Mouse (Mus musculus): Measurements from ENCODE around the gene Acp6. TPM values are rescaled to one million over a fixed set of nuclear protein-coding genes. Genes with fewer than 3 reads are reported as not detected.

Gene Acp6
- total and polyA plus RNA-seq, 2 experiments from 2014 or later = 12.6 to 20.3 TPM

DNA sequence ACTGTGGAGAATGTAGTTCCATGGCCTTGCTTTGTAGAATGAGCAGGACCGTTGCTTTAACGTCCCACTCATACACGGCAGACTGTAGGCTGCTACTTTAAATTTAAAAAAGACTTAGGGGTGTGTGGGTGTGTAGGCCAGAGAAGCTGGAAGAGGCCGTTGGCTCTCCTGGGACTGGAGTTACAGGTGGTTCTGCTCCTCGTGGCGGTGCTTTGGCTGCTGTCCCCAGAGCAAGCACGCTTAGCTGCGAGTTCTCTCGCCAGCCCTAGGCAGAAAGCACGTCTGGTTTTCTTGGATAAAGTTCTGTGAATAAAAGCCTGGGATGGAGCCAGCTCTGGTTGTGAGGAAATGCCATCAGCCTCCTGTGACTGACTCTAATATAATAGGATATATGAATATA, 2.3 kb downstream of the Acp6 start:
- Histone ChIP-seq H3K4me3 (ENCODE audit: low read depth, low read length) (no peak overlapping the region), H3K4me2 (ENCODE audit: low read depth, low read length, poor library complexity, severe bottlenecking) (no peak overlapping the region; the same call in 1 of the 2 replicates), H3K27ac (ENCODE audit: low read depth, low read length) (no peak overlapping the region), H3K36me3 (ENCODE audit: insufficient read depth, low read length) (no peaks in the 10 kb centered on the region), H3K9ac (replicated peaks; ENCODE audit: low read length, poor library complexity, severe bottlenecking) (no peak overlapping the region), H3K4me1 (ENCODE audit: insufficient read depth, low read length) (no peaks in the 10 kb centered on the region), H3K9me3 (ENCODE audit: low read length) (no peaks in the 10 kb centered on the region), H3K27me3 (ENCODE audit: insufficient read depth, low read length) (no peaks in the 10 kb centered on the region)
- no peak for TF ChIP-seq CTCF (IDR thresholded peaks at IDR 0.05)
- WGBS = 54% methylated on average over 10 of the region's 10 CpGs
- ATAC-seq (ENCODE audit: low FRiP score) (no peak), DNase-seq (ENCODE audit: low spot score) (no peak)

DNA sequence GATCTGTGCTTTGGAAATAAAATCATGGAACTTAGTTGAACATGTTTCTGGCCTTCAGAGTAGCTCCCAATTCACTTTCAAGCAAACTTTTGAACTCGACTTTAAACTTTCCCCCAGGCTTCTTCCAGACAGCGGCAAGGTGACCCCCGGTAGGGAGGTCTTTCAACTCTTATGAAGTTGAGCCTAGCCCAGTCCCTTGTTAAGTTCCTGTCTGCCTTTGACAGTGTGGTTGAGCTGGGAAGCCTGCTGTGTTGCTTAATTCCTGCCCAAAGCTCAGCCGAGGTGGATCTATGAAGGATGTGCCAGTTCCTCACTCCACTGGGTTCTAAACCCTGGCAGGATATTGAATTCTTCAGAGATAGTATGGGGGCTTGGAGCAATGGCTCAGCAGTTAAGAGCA, 3.2 kb downstream of the Acp6 start:
- no peak for TF ChIP-seq CTCF (IDR thresholded peaks at IDR 0.05)
- Histone ChIP-seq H3K9ac (replicated peaks; ENCODE audit: low read length, poor library complexity, severe bottlenecking) (no peak overlapping the region), H3K4me2 (ENCODE audit: low read depth, low read length, poor library complexity, severe bottlenecking) (no peak overlapping the region), H3K4me1 (ENCODE audit: insufficient read depth, low read length) (no peaks in the 10 kb centered on the region), H3K27ac (ENCODE audit: low read depth, low read length) (no peak overlapping the region), H3K27me3 (ENCODE audit: insufficient read depth, low read length) (no peaks in the 10 kb centered on the region), H3K36me3 (ENCODE audit: insufficient read depth, low read length) (no peaks in the 10 kb centered on the region), H3K4me3 (ENCODE audit: low read depth, low read length) (no peak overlapping the region), H3K9me3 (ENCODE audit: low read length) (no peaks in the 10 kb centered on the region)
- ATAC-seq (ENCODE audit: low FRiP score) (no peak), DNase-seq (ENCODE audit: low spot score) (no peak)
- WGBS = 46% methylated on average over 4 of the region's 4 CpGs

DNA sequence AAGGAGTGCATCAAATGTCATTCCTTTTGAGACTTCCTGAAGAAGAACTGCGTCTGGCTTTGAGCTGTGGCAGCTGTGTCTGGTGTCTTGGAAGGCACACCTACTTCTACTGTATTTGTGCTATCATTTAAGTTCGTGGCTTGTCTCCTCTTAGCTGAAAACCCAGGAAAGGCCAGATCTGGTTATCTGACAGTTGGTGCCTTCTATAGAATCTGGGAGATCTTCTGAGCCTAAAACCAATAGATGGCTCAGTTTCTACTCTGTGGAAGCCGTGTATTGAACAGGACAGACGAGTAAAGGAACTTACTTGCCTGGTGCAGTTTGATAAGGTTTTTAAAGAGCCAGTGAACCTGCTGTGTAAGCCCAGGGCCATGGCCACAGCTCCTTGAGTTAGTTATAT, 5.9 kb downstream of the Acp6 start:
- no peaks in the 10 kb centered on the region for H3K9me3 ChIP-seq (ENCODE audit: low read length)

DNA sequence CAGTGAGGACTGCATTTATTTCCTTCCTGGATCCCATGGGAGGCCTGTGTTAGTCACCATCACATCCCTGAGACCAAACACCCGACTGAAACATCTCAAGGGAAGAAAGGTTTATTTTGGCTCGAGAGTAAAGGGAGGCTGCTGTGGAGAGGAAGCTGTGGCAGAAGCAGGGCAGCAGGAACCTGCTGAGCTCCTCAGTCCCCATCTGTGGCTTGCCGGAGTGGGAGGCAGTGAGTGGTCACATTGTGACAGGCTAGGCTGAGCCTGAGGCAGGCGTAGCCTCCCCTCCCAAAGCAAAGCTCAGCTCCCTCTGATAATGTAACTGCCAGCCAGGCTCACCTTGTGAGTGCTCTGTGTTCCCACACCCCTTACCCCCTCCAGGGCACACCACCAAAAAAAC, 8.5 kb downstream of the Acp6 start:
- Histone ChIP-seq H3K36me3 (ENCODE audit: insufficient read depth, low read length) (no peaks in the 10 kb centered on the region), H3K9ac (replicated peaks; ENCODE audit: low read length, poor library complexity, severe bottlenecking) (no peak overlapping the region), H3K4me1 (ENCODE audit: insufficient read depth, low read length) (no peaks in the 10 kb centered on the region), H3K4me3 (ENCODE audit: low read depth, low read length) (no peak overlapping the region), H3K27me3 (ENCODE audit: insufficient read depth, low read length) (no peaks in the 10 kb centered on the region), H3K27ac (ENCODE audit: low read depth, low read length) (no peak overlapping the region), H3K4me2 (ENCODE audit: low read depth, low read length, poor library complexity, severe bottlenecking) (no peak overlapping the region), H3K9me3 (ENCODE audit: low read length) (no peaks in the 10 kb centered on the region)
- ATAC-seq (ENCODE audit: low FRiP score) = no peak
- no peak for TF ChIP-seq CTCF (IDR thresholded peaks at IDR 0.05)
- 76% methylated on average over 4 of the region's 4 CpGs for whole genome bisulfite sequencing
- no peak for DNase-seq (ENCODE audit: low spot score)

More for the DNA sequence above, 5.9 kb downstream of the Acp6 start:
- TF ChIP-seq CTCF (IDR thresholded peaks at IDR 0.05) = no peak
- Histone ChIP-seq H3K27ac (ENCODE audit: low read depth, low read length) (no peak overlapping the region), H3K27me3 (ENCODE audit: insufficient read depth, low read length) (no peaks in the 10 kb centered on the region), H3K36me3 (ENCODE audit: insufficient read depth, low read length) (no peaks in the 10 kb centered on the region), H3K4me1 (ENCODE audit: insufficient read depth, low read length) (no peaks in the 10 kb centered on the region), H3K9ac (replicated peaks; ENCODE audit: low read length, poor library complexity, severe bottlenecking) (no peak overlapping the region), H3K4me2 (ENCODE audit: low read depth, low read length, poor library complexity, severe bottlenecking) (no peak overlapping the region), H3K4me3 (ENCODE audit: low read depth, low read length) (no peak overlapping the region)
- 87% methylated on average over 4 of the region's 4 CpGs for WGBS
- DNase-seq (ENCODE audit: low spot score) = no peak
- no peak for ATAC-seq (ENCODE audit: low FRiP score)

DNA sequence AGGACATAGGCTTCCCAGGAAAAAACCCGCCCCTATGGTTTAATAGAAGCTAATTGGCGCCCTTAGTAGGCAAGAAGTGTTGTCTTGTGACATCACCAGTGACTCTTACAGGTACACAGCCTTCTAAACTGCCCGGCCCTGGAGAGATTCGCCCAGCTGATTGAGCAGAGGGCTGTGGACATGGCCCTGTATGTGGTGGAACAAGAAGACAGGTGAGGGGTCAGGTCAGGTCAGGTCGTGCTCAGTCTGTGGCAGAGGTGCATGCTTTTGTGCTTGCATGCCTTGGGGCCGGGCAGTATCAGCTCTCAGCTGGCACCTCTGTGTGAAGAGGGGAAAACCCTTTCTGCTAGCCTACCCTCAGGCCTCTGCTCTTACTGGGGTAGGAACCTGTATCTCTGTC, 13.0 kb downstream of the Acp6 start:
- Histone ChIP-seq H3K9ac (replicated peaks; ENCODE audit: low read length, poor library complexity, severe bottlenecking) (no peak overlapping the region), H3K27me3 (ENCODE audit: insufficient read depth, low read length) (no peaks in the 10 kb centered on the region), H3K4me3 (ENCODE audit: low read depth, low read length) (no peak overlapping the region), H3K4me1 (ENCODE audit: insufficient read depth, low read length) (no peaks in the 10 kb centered on the region), H3K9me3 (ENCODE audit: low read length) (no peaks in the 10 kb centered on the region), H3K4me2 (ENCODE audit: low read depth, low read length, poor library complexity, severe bottlenecking) (no peak overlapping the region), H3K36me3 (ENCODE audit: insufficient read depth, low read length) (no peaks in the 10 kb centered on the region), H3K27ac (ENCODE audit: low read depth, low read length) (no peak overlapping the region)
- DNase-seq (ENCODE audit: low spot score) (no peak), ATAC-seq (ENCODE audit: low FRiP score) (no peak)
- TF ChIP-seq CTCF (IDR thresholded peaks at IDR 0.05) = no peak
- 78% methylated on average over 6 of the region's 6 CpGs for WGBS

DNA sequence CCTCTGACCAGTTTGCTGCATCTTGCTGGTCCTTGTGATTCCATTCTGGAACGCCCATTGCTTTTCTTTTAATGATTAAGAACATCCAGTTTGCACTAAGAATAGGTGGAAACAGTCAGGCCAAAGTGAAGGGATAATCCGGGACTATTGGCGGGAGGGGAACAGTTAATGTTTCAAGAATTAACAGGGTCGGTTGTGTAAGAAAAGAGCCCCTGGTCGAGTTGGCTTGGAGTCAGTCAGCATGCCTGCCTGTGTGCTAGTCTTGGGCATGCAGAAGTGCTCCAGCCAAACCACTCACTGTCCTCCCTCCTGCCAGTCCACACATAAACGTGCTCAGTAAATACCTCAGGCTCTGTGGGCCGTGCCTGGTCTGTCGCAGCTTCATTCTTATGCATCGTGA, 13.7 kb downstream of the Acp6 start:
- no peak for TF ChIP-seq CTCF (IDR thresholded peaks at IDR 0.05)
- no peaks in the 10 kb centered on the region for H3K4me1 ChIP-seq (ENCODE audit: insufficient read depth, low read length)
- no peaks in the 10 kb centered on the region for H3K27me3 ChIP-seq (ENCODE audit: insufficient read depth, low read length)
- 52% methylated on average over 9 of the region's 9 CpGs for WGBS
- H3K9me3 ChIP-seq (ENCODE audit: low read length) = no peaks in the 10 kb centered on the region
- no peak overlapping the region for H3K9ac ChIP-seq (replicated peaks; ENCODE audit: low read length, poor library complexity, severe bottlenecking)
- H3K27ac ChIP-seq (ENCODE audit: low read depth, low read length) = no peak overlapping the region
- H3K4me2 ChIP-seq (ENCODE audit: low read depth, low read length, poor library complexity, severe bottlenecking) = no peak overlapping the region
- no peak overlapping the region for H3K4me3 ChIP-seq (ENCODE audit: low read depth, low read length)
- DNase-seq (ENCODE audit: low spot score) = no peak
- ATAC-seq (ENCODE audit: low FRiP score) = no peak
- no peaks in the 10 kb centered on the region for H3K36me3 ChIP-seq (ENCODE audit: insufficient read depth, low read length)
